Comparison of ENCODE assay signal across 8 mouse cellular contexts in the genomic region with DNA sequence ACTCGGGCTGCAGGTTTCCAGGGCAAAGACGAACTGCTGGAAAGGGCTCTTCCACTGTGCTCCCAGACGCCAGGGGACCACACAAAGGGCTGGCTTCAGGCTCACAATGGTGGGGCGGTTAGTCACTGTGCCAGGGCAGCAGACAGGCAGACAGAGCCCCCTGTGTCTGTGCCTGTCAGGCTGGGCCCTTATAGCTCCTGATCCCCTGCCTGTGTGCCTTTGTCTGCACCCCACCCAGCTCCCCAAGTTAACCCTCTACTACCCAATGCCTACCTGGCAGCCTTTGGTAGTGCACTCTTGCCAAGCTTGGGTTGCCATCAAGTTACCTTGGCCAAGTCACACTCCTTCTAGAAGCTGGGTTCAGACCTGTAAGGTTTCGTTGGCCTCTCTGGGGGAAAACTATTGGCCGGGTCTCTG.
DNase-seq lines count a peak whose midpoint lies in the region; ATAC-seq lines count a peak whose summit lies in the region.

No protein-coding gene starts in this region.

- peak overlapping the region; percentile 9; the same call in 1 of the 2 replicates for H3K27ac ChIP-seq in kidney, embryonic 15.5 days

- ATAC-seq in kidney, embryonic 15.5 days (replicated peaks; ENCODE audit: low FRiP score) = no peak
- ATAC-seq in megakaryocyte progenitor cell, adult 5-6 weeks (replicated peaks; ENCODE audit: poor library complexity) = no peak

- H3K4me2 ChIP-seq in kidney, embryonic 15.5 days = no peak overlapping the region

- no peaks in the 10 kb centered on the region for H3K9me3 ChIP-seq in kidney, embryonic 15.5 days (replicated peaks)

- WGBS in kidney, embryonic 15.5 days = 59% methylated on average over 6 of the region's 6 CpGs

- H3K4me1 ChIP-seq in kidney, embryonic 15.5 days = peaks cover 39% of the 10 kb centered on the region

- DNase-seq in kidney, adult 11 months = no peak
- DNase-seq in Muller cell, postnatal 12 days (ENCODE audit: inconsistent ontology term) = peak; percentile 80
- DNase-seq in cerebellum, adult 9-11 months = peak; percentile 75
- DNase-seq in layer of hippocampus, adult 9-11 months = peak; percentile 77
- DNase-seq in yolk sac, embryonic 10.5 days (ENCODE audit: low spot score) = no peak
- DNase-seq in frontal cortex, postnatal 36 days (ENCODE audit: low spot score in 2 of 2) = no peak

- no peak overlapping the region for H3K9ac ChIP-seq in kidney, embryonic 15.5 days

- peaks cover 10% of the 10 kb centered on the region for H3K27me3 ChIP-seq in kidney, embryonic 15.5 days

- H3K36me3 ChIP-seq in kidney, embryonic 15.5 days = no peaks in the 10 kb centered on the region

- H3K4me3 ChIP-seq in kidney, embryonic 15.5 days (replicated peaks) = no peak overlapping the region

Comparison
In these comparisons a context has a peak if more than half of its experiments do, and no peak if none do; other contexts are left out.
1. DNase-seq: peak in Muller cell, postnatal 12 days (single experiment), cerebellum, adult 9-11 months (single experiment) and layer of hippocampus, adult 9-11 months (single experiment); none in kidney, adult 11 months (single experiment), yolk sac, embryonic 10.5 days (single experiment) and frontal cortex, postnatal 36 days (0 of 2).